Mouse (Mus musculus) embryonic fibroblast, embryonic 13.5 days (primary cell): ENCODE measurements around the gene Kantr. TPM values are rescaled to one million over a fixed set of nuclear protein-coding genes. Genes with fewer than 3 reads are reported as not detected.

Experiments used
- H3K27ac ChIP-seq: 2 replicates; pipeline ENCODE4 v1.5.1; 2012; ENCODE audit warnings: low read length, control low read depth, inconsistent platforms; ENCODE audit not compliant: insufficient read depth
- H3K4me1 ChIP-seq: 2 replicates; pipeline ENCODE4 v1.6.1; 2011; ENCODE audit warnings: low read length; ENCODE audit not compliant: control insufficient read depth, insufficient read depth
- H3K4me3 ChIP-seq: 2 replicates; pipeline ENCODE4 v1.5.1; 2011; ENCODE audit warnings: mild to moderate bottlenecking, control low read depth, low read length; ENCODE audit not compliant: insufficient read depth
- CTCF ChIP-seq: IDR thresholded peaks from 2 replicates; pipeline ENCODE4 v1.5.1; 2011; ENCODE audit warnings: mild to moderate bottlenecking, control low read depth, low read length, moderate library complexity, borderline replicate concordance; ENCODE audit not compliant: insufficient read depth
- POLR2A ChIP-seq: IDR thresholded peaks from 2 replicates; pipeline ENCODE4 v1.6.1; 2011; ENCODE audit warnings: low read depth, mild to moderate bottlenecking, control low read depth, low read length, moderate library complexity
- polyA plus RNA-seq: library from polyadenylated mRNA; stranded (reverse); fragments of >200 nt; gene quantifications from 2 replicates; pipeline ENCODE4 v1.2.4, GENCODE M21; 2011; ENCODE audit warnings: low read depth; ENCODE audit not compliant: missing spikeins, insufficient read length

Gene Kantr
- polyA plus RNA-seq: 8.7 and 9.1 TPM in 2 replicates

DNA sequence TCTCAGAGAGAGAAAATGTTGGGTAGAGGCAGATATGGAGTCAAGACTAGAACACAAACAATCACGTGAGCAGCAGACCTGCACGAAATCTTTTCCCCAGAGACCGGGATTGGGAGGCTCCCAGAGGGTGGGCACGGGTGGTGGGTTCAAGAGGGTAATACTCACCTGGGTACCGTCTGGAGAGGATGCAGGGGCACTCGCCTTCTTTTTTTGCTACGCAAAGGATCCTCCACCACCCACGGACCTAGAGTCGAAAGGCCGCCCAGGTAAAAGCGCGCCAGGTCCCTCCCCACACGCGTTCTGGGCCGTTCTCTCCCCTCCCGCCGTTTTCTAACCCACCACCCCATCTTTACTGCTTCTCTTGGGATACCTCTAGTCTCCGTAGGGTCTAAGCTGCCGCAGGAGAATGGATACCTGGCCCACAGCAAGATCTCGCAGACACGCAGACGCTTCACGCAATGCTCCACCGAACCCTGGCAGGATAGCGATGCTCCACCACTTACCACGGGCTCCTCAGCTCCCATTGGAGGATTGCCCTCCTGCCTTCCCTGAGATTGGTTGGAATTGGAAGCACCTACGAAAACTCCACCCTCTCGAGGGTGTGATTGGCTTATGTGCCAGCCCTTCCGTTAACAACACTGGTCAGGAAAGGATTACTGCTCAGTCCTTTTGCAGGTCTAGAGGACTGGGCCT lies at the start of gene Kantr:
Gene Kantr (minus strand): TSS at position 500 of the 693 bp plus-strand sequence.
- TF ChIP-seq POLR2A (peak; percentile 73), CTCF (no peak)
- H3K4me3 ChIP-seq: peak within 1 kb of the TSS; percentile 78
- no peak within 1 kb of the TSS for H3K27ac ChIP-seq

GRCm38 (mm10) chrX:152368397-152369273 lies 41.3 kb upstream of the Kantr start, which contains the start of gene Gpr173:
TSS of gene Gpr173 (minus strand) at chrX:152368704.
- Histone ChIP-seq H3K4me1 (no peaks in the 10 kb centered on the region), H3K27ac (no peak within 1 kb of the TSS), H3K4me3 (peak within 1 kb of the TSS; percentile 77)
- TF ChIP-seq CTCF (no peak), POLR2A (peak; percentile 54)

More for the DNA sequence above, at the start of gene Kantr:
- H3K4me1 ChIP-seq: peaks cover 2% of the 10 kb centered on the region; the same call in 1 of the 2 replicates

- no peak overlapping the region for H3K27ac ChIP-seq
- TF ChIP-seq POLR2A: no peak
Observed at GRCm38 (mm10) chrX:152368054-152368396, 40.7 kb upstream of the Kantr start.

DNA sequence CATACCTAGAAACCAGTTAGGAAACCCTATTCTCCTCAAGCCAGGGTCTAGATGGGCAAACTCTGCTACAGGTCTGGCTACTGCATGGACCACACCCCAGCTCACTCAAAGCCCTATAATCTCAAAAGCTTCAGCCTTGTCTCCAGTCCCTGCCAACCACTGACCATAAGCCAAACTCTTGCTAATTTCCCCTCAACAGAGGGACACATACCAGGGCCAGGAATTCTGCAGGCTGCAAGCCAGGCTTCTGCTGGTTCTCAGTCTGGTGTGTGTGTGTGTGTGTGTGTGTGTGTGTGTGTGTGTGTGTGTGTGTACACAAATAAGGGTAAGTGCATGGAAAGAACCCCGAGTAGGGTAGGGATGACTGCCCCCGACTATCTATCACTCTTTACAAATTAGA lies 39.1 kb upstream of the Kantr start:
- Histone ChIP-seq H3K4me1 (no peaks in the 10 kb centered on the region), H3K4me3 (no peak overlapping the region), H3K27ac (no peak overlapping the region)
- TF ChIP-seq POLR2A: no peak

More at GRCm38 (mm10) chrX:152368054-152368396, 40.7 kb upstream of the Kantr start:
- H3K4me3 ChIP-seq: peak overlapping the region; percentile 77
- no peaks in the 10 kb centered on the region for H3K4me1 ChIP-seq

- H3K4me1 ChIP-seq: no peaks in the 10 kb centered on the region
- H3K27ac ChIP-seq: no peak overlapping the region
- no peak for TF ChIP-seq CTCF
- H3K4me3 ChIP-seq: no peak overlapping the region
Observed at GRCm38 (mm10) chrX:152352553-152353153, 25.4 kb upstream of the Kantr start.

DNA sequence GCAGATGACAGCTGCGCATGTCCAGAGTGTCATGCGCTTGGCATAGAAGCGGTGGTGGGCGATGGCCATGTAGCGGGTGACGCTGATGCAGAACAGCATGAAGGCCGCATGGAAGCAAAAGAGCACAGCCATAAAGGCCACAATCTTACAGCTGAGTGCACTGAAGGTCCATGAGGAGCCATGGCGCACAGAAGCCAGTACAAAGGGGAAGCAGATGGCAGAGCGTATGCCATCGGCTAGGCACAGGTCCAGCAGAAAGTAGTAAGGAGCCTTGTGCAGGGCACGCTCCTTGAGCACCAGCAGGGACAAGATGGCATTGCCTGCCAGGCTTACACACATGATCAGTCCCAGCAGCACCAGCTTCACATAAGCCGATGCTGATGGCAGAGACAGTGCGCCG lies 19.7 kb upstream of the Kantr start:
- Histone ChIP-seq H3K27ac (no peak overlapping the region), H3K4me3 (no peak overlapping the region), H3K4me1 (no peaks in the 10 kb centered on the region)
- TF ChIP-seq CTCF: no peak
- no peak for TF ChIP-seq POLR2A

DNA sequence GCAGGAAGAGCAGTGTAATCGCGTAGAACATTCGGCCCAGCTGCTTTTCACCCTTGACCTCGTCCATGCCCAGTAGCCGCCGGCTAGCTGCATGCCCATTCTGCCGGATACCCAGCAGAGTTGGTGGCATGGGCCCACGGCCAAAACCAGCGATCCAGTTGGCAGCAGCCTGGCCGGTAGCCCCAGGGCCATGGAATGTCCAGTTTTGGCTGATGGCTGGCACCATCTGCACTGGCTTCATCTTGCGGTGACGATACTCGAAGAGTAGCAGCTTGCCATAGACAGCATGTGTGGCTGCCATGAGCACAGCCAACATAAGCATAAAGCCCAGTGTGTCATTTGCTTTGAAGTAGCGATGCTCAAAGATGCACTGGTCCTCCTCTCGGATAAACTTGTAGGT lies 19.3 kb upstream of the Kantr start:
- TF ChIP-seq CTCF (no peak), POLR2A (no peak)
- H3K4me3 ChIP-seq: no peak overlapping the region

DNA sequence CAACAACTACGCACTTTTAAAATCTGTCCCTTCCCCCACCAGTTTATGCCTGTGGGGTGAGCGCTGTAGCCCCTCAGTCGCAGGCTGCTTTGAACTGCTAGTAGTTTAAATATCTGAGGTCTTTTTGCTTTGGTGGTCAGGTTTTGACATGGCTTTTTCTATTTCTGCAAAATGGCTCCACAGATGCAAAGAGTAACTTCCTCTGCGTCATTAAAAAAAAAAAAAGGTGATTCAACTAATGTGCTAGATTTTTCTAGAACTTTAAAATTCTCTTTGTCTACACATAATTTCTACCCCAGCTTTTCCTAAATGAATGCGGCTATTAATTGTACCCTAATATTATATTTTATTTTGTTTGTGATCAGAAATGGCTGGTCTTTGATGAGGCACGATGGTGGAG lies 15.6 kb upstream of the Kantr start:
- no peak for TF ChIP-seq CTCF
- Histone ChIP-seq H3K4me1 (peaks cover 2% of the 10 kb centered on the region; the same call in 1 of the 2 replicates), H3K4me3 (peak overlapping the region; percentile 16; the same call in 1 of the 2 replicates), H3K27ac (peak overlapping the region; percentile 87)

More for the DNA sequence above, 19.3 kb upstream of the Kantr start:
- Histone ChIP-seq H3K4me1 (no peaks in the 10 kb centered on the region), H3K27ac (no peak overlapping the region)

DNA sequence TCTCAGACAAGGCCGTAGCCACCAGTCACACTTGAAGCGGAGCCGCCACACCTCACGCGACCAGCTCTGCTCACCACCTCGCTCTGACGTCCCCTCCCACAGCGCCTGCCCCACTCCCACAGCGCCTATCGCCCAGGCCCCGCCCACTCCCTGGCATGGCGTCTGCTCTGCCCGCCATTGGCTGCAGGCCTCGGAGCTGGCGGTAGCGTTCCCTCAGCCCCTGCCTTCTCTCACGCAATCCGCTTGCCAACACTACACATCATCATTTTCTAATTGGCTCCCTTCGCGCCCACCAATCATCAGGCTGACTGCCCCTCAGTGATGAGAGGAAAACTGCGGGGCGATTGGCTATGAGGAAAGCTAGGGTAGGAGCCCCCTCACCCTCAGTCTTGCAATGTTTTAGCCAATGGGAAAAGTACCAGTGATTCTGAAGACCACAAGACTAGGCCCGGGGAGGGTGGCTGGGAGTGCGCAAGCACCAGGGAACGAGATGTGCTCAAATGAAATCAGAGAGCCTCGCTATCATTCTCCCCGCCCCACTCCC lies 15.1 kb upstream of the Kantr start, which contains the start of gene Tspyl2:
Gene Tspyl2 (minus strand): TSS at position 68 of the 544 bp plus-strand sequence.
- peak within 1 kb of the TSS; percentile 87 for H3K27ac ChIP-seq
- peak within 1 kb of the TSS; percentile 69 for H3K4me3 ChIP-seq
- peaks cover 6% of the 10 kb centered on the region; the same call in 1 of the 2 replicates for H3K4me1 ChIP-seq
- peak; percentile 97 for TF ChIP-seq POLR2A
- TF ChIP-seq CTCF: no peak
